Mouse (Mus musculus) adrenal gland, postnatal 25 days (tissue): ENCODE data around the gene Ramp2. TPM values are rescaled to one million over a fixed set of nuclear protein-coding genes. Genes with fewer than 3 reads are reported as not detected.

Experiments
- total RNA-seq: library from RNA; stranded (reverse); gene quantifications from 2 replicates; pipeline ENCODE4 v1.2.3, GENCODE M21; 2021

Gene Ramp2
- total RNA-seq, 1 experiment from 2014 or later: 57.0 TPM

Other genes starting within 250 kb of the Ramp2 start
- gene Atp6v0a1, start 236.6 kb upstream of the Ramp2 start, total RNA-seq: 106 and 144 TPM in 2 replicates
- 39.3 and 54.1 TPM in 2 replicates for gene Naglu, start 176.0 kb upstream of the Ramp2 start, total RNA-seq
- 2.6 and 3.3 TPM in 2 replicates for gene Hsd17b1, start 167.6 kb upstream of the Ramp2 start, total RNA-seq
- gene Coasy, start 163.5 kb upstream of the Ramp2 start, total RNA-seq: 93.5 and 115 TPM in 2 replicates
- gene Mlx, start 158.8 kb upstream of the Ramp2 start, total RNA-seq: 55.2 and 70.0 TPM in 2 replicates
- gene Psmc3ip, start 150.6 kb upstream of the Ramp2 start, total RNA-seq: 7.1 and 9.4 TPM in 2 replicates
- gene Retreg3, start 126.1 kb upstream of the Ramp2 start, total RNA-seq: 53.5 and 64.1 TPM in 2 replicates
- 42.1 and 50.1 TPM in 2 replicates for gene Tubg1, start 126.1 kb upstream of the Ramp2 start, total RNA-seq
- gene Tubg2, start 90.1 kb upstream of the Ramp2 start, total RNA-seq: 5.7 and 6.4 TPM in 2 replicates
- gene Cntnap1, start 75.5 kb upstream of the Ramp2 start, total RNA-seq: 6.6 and 9.1 TPM in 2 replicates
- gene Plekhh3, start 74.7 kb upstream of the Ramp2 start, total RNA-seq: 31.1 and 36.4 TPM in 2 replicates
- gene Ccr10, start 70.6 kb upstream of the Ramp2 start, total RNA-seq: 0.18 TPM in 1 of 2 replicates, not detected in the other
- 37.3 and 49.6 TPM in 2 replicates for gene Ezh1, start 19.6 kb upstream of the Ramp2 start, total RNA-seq
- gene Vps25, start 7.7 kb downstream of the Ramp2 start, total RNA-seq: 112 and 116 TPM in 2 replicates
- gene Wnk4, start 14.5 kb downstream of the Ramp2 start, total RNA-seq: 1.7 and 2.6 TPM in 2 replicates
- 0.67 and 0.73 TPM in 2 replicates for gene Cntd1, start 33.0 kb downstream of the Ramp2 start, total RNA-seq
- gene Coa3, start 33.1 kb downstream of the Ramp2 start, total RNA-seq: 67.9 and 74.9 TPM in 2 replicates
- gene Becn1, start 56.3 kb downstream of the Ramp2 start, total RNA-seq: 117 and 159 TPM in 2 replicates
- 126 and 131 TPM in 2 replicates for gene Psme3, start 70.2 kb downstream of the Ramp2 start, total RNA-seq
- gene Aoc2, start 79.0 kb downstream of the Ramp2 start, total RNA-seq: 4.6 and 6.5 TPM in 2 replicates
- gene Aoc3, start 84.6 kb downstream of the Ramp2 start, total RNA-seq: 30.8 and 35.7 TPM in 2 replicates
- 1.8 TPM in 2 replicates for gene G6pc, start 121.5 kb downstream of the Ramp2 start, total RNA-seq
- 34.0 and 36.3 TPM in 2 replicates for gene Aarsd1, start 171.6 kb downstream of the Ramp2 start, total RNA-seq
- gene Gm27029, start 178.8 kb downstream of the Ramp2 start, total RNA-seq: 3.7 and 4.2 TPM in 2 replicates
- gene Rundc1, start 179.1 kb downstream of the Ramp2 start, total RNA-seq: 26.3 and 26.4 TPM in 2 replicates
- gene Ptges3l, start 179.3 kb downstream of the Ramp2 start, total RNA-seq: 3.2 and 3.9 TPM in 2 replicates
- 74.2 and 91.6 TPM in 2 replicates for gene Rpl27, start 196.3 kb downstream of the Ramp2 start, total RNA-seq
- gene Ifi35, start 202.4 kb downstream of the Ramp2 start, total RNA-seq: 33.5 and 39.5 TPM in 2 replicates
- 8.1 and 11.1 TPM in 2 replicates for gene Rnd2, start 219.0 kb downstream of the Ramp2 start, total RNA-seq
- gene Vat1, start 220.2 kb downstream of the Ramp2 start, total RNA-seq: 104 and 112 TPM in 2 replicates